Comparison of ENCODE assay signal across 8 mouse cellular contexts in the genomic region with DNA sequence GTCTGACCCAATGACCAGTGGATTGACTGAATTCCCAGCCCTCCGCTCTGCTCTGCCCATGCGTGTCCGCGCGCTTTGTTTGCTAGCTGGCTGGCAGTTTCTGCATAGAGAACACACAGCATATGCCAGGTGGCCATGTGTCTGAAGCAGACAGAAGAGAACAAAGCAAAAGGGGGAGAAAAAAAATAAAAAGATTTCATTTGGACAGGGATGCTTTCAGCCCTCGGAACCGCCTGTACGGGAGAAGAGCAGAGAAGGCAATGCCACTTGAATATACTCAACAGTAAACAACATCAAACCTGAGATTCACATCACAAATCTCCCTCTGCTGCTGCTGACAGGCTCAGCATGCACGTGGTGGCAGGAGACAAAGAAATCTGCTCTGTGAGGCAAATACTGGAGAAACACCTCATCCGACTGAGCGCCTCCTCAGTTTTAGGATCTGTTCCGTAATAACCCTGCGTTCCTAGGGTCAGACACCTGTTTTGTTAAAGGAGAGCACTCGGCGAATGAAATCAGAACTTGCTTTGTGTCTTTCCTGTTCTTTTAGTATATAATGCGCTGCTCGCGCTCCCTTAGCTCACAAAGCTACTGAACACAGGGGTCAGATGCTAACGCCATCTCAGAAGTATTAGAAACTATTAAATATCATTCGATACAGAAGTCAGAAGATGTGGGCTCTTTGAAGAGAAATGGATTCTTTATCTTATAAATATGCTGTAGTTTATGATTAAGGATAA.
DNase-seq lines count a peak whose midpoint lies in the region; ATAC-seq and TF ChIP-seq lines count a peak whose summit lies in the region.

No protein-coding gene starts in this region.

- TF ChIP-seq EP300 in lung, postnatal 0 days (IDR thresholded peaks at IDR 0.05): no peak

- peaks cover 26% of the 10 kb centered on the region for H3K4me1 ChIP-seq in forebrain, embryonic 15.5 days
- H3K4me1 ChIP-seq in neural tube, embryonic 12.5 days: peaks cover 10% of the 10 kb centered on the region
- H3K4me1 ChIP-seq in lung, postnatal 0 days (ENCODE audit: insufficient read depth, low read depth, low read length): no peaks in the 10 kb centered on the region

- no peaks in the 10 kb centered on the region for H3K36me3 ChIP-seq in forebrain, embryonic 15.5 days
- H3K36me3 ChIP-seq in neural tube, embryonic 12.5 days: no peaks in the 10 kb centered on the region
- no peaks in the 10 kb centered on the region for H3K36me3 ChIP-seq in lung, postnatal 0 days (ENCODE audit: insufficient read depth, low read length)

- H3K27me3 ChIP-seq in forebrain, embryonic 15.5 days: no peaks in the 10 kb centered on the region
- H3K27me3 ChIP-seq in neural tube, embryonic 12.5 days (replicated peaks): no peaks in the 10 kb centered on the region
- no peaks in the 10 kb centered on the region for H3K27me3 ChIP-seq in lung, postnatal 0 days (replicated peaks; ENCODE audit: insufficient read depth, low read length)

- DNase-seq in cerebellum, postnatal 10 days: peak; percentile 80 to 84
- DNase-seq in layer of hippocampus, postnatal 14 days (ENCODE audit: low spot score in 2 of 2): peak; percentile 66 to 78
- no peak for DNase-seq in yolk sac, embryonic 10.5 days (ENCODE audit: low spot score)
- no peak for DNase-seq in lung, adult 18-20 months
- no peak for DNase-seq in lung, postnatal 0 days (ENCODE audit: low spot score)

- H3K4me3 ChIP-seq in forebrain, embryonic 15.5 days: no peak overlapping the region
- H3K4me3 ChIP-seq in neural tube, embryonic 12.5 days: no peak overlapping the region
- H3K4me3 ChIP-seq in lung, postnatal 0 days (ENCODE audit: low read depth, low read length): no peak overlapping the region

- ATAC-seq in forebrain, embryonic 15.5 days (replicated peaks): peak; percentile 97
- peak; percentile 95 for ATAC-seq in neural tube, embryonic 12.5 days (ENCODE audit: low FRiP score, low read depth)
- no peak for ATAC-seq in megakaryocyte-erythroid progenitor cell, adult 5-6 weeks (replicated peaks; ENCODE audit: low FRiP score, low TSS enrichment, poor library complexity, severe bottlenecking)
- ATAC-seq in lung, postnatal 0 days: no peak

- H3K27ac ChIP-seq in forebrain, embryonic 15.5 days (replicated peaks): peak overlapping the region; percentile 96
- H3K27ac ChIP-seq in neural tube, embryonic 12.5 days: peak overlapping the region; percentile 84
- no peak overlapping the region for H3K27ac ChIP-seq in lung, postnatal 0 days (ENCODE audit: low read length)

- TF ChIP-seq CTCF in lung, postnatal 0 days (IDR thresholded peaks at IDR 0.05): no peak

- WGBS in forebrain, embryonic 15.5 days: 26% methylated on average over 20 of the region's 20 CpGs
- WGBS in neural tube, embryonic 12.5 days: 42% methylated on average over 20 of the region's 20 CpGs
- 82% methylated on average over 20 of the region's 20 CpGs for WGBS in lung, postnatal 0 days

- no peaks in the 10 kb centered on the region for H3K9me3 ChIP-seq in forebrain, embryonic 15.5 days
- H3K9me3 ChIP-seq in neural tube, embryonic 12.5 days: no peaks in the 10 kb centered on the region
- no peaks in the 10 kb centered on the region for H3K9me3 ChIP-seq in lung, postnatal 0 days (ENCODE audit: low read length)

- H3K4me2 ChIP-seq in forebrain, embryonic 15.5 days (replicated peaks): peak overlapping the region; percentile 41
- H3K4me2 ChIP-seq in neural tube, embryonic 12.5 days (replicated peaks): peak overlapping the region; percentile 41
- H3K4me2 ChIP-seq in lung, postnatal 0 days (replicated peaks; ENCODE audit: low read depth, low read length): no peak overlapping the region

- H3K9ac ChIP-seq in forebrain, embryonic 15.5 days (replicated peaks): peak overlapping the region; percentile 53
- H3K9ac ChIP-seq in neural tube, embryonic 12.5 days: peak overlapping the region; percentile 42
- H3K9ac ChIP-seq in lung, postnatal 0 days (replicated peaks; ENCODE audit: low read depth): no peak overlapping the region

Comparison
In these comparisons a context has a peak if more than half of its experiments do, and no peak if none do; other contexts are left out.
1. DNase-seq: peak in cerebellum, postnatal 10 days (2 of 2) and layer of hippocampus, postnatal 14 days (2 of 2); none in yolk sac, embryonic 10.5 days (single experiment), lung, adult 18-20 months (0 of 2) and lung, postnatal 0 days (single experiment).
2. ATAC-seq: peak in forebrain, embryonic 15.5 days (single experiment) and neural tube, embryonic 12.5 days (single experiment); none in megakaryocyte-erythroid progenitor cell, adult 5-6 weeks (single experiment) and lung, postnatal 0 days (single experiment).